Comparison of ENCODE assay signal across 11 mouse cellular contexts in the genomic region with DNA sequence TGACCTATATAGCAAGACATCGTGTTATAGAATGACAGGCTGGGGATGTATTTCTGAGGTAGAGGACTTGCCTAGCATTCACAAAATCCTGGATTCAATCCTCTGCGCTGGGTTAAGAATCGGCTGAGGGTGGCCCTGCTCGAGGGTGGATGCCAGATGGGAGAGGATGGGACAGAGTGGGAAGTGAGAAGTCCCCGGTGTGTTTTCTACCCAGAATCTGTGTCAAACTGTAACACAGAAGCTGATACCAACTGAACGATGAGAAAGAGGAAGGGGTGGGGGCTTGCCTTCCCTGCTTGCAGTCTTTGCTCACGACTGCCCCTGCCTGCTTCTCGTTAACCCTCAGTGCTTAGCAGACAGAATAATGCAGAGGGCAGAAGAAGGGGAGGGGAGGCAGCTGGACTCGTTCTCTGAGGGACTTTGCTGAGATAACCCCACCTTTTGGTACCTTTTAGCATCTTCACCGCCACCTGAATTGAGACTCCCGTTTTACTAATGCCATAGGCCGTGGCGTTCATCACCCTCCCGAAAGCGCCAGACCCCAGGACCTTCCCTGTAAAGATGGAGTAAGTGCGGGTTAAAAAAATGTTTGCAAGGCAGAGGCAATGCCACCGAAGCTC. TPM values are rescaled to one million over a fixed set of nuclear protein-coding genes. Genes with fewer than 3 reads are reported as not detected.
A peak's percentile ranks its signal among the peaks of the same experiment; 100 is the strongest.
DNase-seq lines count a peak whose midpoint lies in the region.
"Had no signal": no experiment of that assay in that cellular context is flagged by ENCODE, and none has a peak within 500 bp of the region (broad histone marks: within the 10 kb centered on the region; RNA-seq: fewer than 3 reads in every experiment).

No protein-coding gene starts in this region.

- peak; percentile 32 to 39 for DNase-seq in spleen, postnatal 36 days (ENCODE audit: low spot score in 2 of 2)
- DNase-seq in spleen, postnatal 4 days (ENCODE audit: low spot score in 2 of 2), result no peak
- DNase-seq in layer of hippocampus, adult 11-12 months (ENCODE audit: low spot score), result peak; percentile 72
- DNase-seq in left cerebral cortex, adult 8-10 months (ENCODE audit: low spot score in 2 of 2), result peak; percentile 23 to 44
- peak; percentile 49 for DNase-seq in splenic B cell, adult 2 months (ENCODE audit: low read depth, low spot score)
- DNase-seq in testis, postnatal 14 days (ENCODE audit: low spot score), result no peak
- DNase-seq in ovary, adult 18-20 months (ENCODE audit: low spot score), result no peak
- DNase-seq: heart, postnatal 36 days; kidney, adult 11 months; liver, postnatal 0 days had no signal

- no peaks in the 10 kb centered on the region for H3K27me3 ChIP-seq in splenic B cell, adult 2 months (ENCODE audit: control insufficient read depth, insufficient read depth, low read length, poor library complexity, severe bottlenecking)
- H3K27me3 ChIP-seq: neural tube, embryonic 12.5 days had no signal

- H3K36me3 ChIP-seq in splenic B cell, adult 2 months (ENCODE audit: control insufficient read depth, insufficient read depth, low read length, poor library complexity, severe bottlenecking), result no peaks in the 10 kb centered on the region
- H3K36me3 ChIP-seq: neural tube, embryonic 12.5 days had no signal

RNA-seq across cellular contexts. Expression of gene Urad, which starts 32.0 kb away (rescaled TPM):
- not detected for total RNA-seq in left cerebral cortex, adult 8-10 months (2022)
- total RNA-seq: heart, postnatal 36 days had no signal

RNA-seq across cellular contexts. Expression of gene Flt3, which starts 46.0 kb away (rescaled TPM):
- 1 to 10 TPM; 6.2 to 7.4 (median 6.7) TPM for total RNA-seq in left cerebral cortex, adult 8-10 months (2022)

RNA-seq across cellular contexts. Expression of gene Cdx2, which starts 47.2 kb away (rescaled TPM):
- not detected for total RNA-seq in left cerebral cortex, adult 8-10 months (2022)
- total RNA-seq: heart, postnatal 36 days had no signal

Comparison
In these comparisons a context has a peak if more than half of its experiments do, and no peak if none do; other contexts are left out.
1. DNase-seq: peak in spleen, postnatal 36 days (2 of 2), layer of hippocampus, adult 11-12 months (single experiment), left cerebral cortex, adult 8-10 months (2 of 2) and splenic B cell, adult 2 months (single experiment); none in spleen, postnatal 4 days (0 of 2), testis, postnatal 14 days (single experiment) and ovary, adult 18-20 months (single experiment).